Mouse (Mus musculus): ENCODE measurements at regions not wholly inside any gene's neighbourhood (a gene's known extent, or its start where the extent isn't known, plus 50 kb on each side); places are given as distances from the start of the nearest gene placed in this dataset.

- DNase-seq (ENCODE audit: low spot score in 2 of 2): no peak
Measured at GRCm38 (mm10) chr13:32544986-32545740, 206.6 kb upstream of the Gmds start.

GRCm38 (mm10) chr13:32541611-32542010, 203.1 kb upstream of the Gmds start:
- DNase-seq (ENCODE audit: low spot score in 2 of 2): no peak

GRCm38 (mm10) chr13:32536241-32536640, 197.7 kb upstream of the Gmds start:
- peak in 1 of 2 experiments; percentile 33 for DNase-seq (ENCODE audit: low spot score in 2 of 2)

GRCm38 (mm10) chr13:32535602-32536001, 197.1 kb upstream of the Gmds start:
- DNase-seq (ENCODE audit: low spot score in 2 of 2): peak in 1 of 2 experiments; percentile 41

GRCm38 (mm10) chr13:32530926-32531512, 192.5 kb upstream of the Gmds start:
- DNase-seq (ENCODE audit: low spot score in 2 of 2): peak in 1 of 2 experiments; percentile 17

GRCm38 (mm10) chr13:32518611-32519344, 180.2 kb upstream of the Gmds start:
- no peak for DNase-seq (ENCODE audit: low spot score in 2 of 2)

- peak in 1 of 2 experiments; percentile 44 for DNase-seq (ENCODE audit: low spot score in 2 of 2)
Measured at GRCm38 (mm10) chr13:32517514-32517913, 179.0 kb upstream of the Gmds start.

- peak in 1 of 2 experiments; percentile 36 for DNase-seq (ENCODE audit: low spot score in 2 of 2)
Measured at GRCm38 (mm10) chr13:32509231-32510023, 170.9 kb upstream of the Gmds start.

- peak in 1 of 2 experiments; percentile 21 for DNase-seq (ENCODE audit: low spot score in 2 of 2)
Measured at GRCm38 (mm10) chr13:32508447-32508846, 169.9 kb upstream of the Gmds start.

GRCm38 (mm10) chr13:32507825-32508224, 169.3 kb upstream of the Gmds start:
- DNase-seq (ENCODE audit: low spot score in 2 of 2): no peak

GRCm38 (mm10) chr13:32498205-32498790, 159.8 kb upstream of the Gmds start:
- DNase-seq (ENCODE audit: low spot score in 2 of 2): no peak

GRCm38 (mm10) chr13:32496263-32496662, 157.7 kb upstream of the Gmds start:
- no peak for DNase-seq (ENCODE audit: low spot score in 2 of 2)

- no peak for DNase-seq (ENCODE audit: low spot score in 2 of 2)
Measured at GRCm38 (mm10) chr13:32495063-32495462, 156.5 kb upstream of the Gmds start.

GRCm38 (mm10) chr13:32493806-32494205, 155.3 kb upstream of the Gmds start:
- no peak for DNase-seq (ENCODE audit: low spot score in 2 of 2)

GRCm38 (mm10) chr13:32493309-32493708, 154.8 kb upstream of the Gmds start:
- no peak for DNase-seq (ENCODE audit: low spot score in 2 of 2)

- no peak for DNase-seq (ENCODE audit: low spot score in 2 of 2)
Measured at GRCm38 (mm10) chr13:32492566-32492965, 154.0 kb upstream of the Gmds start.

GRCm38 (mm10) chr13:32481444-32482058, 143.0 kb upstream of the Gmds start:
- no peak for DNase-seq (ENCODE audit: low spot score in 2 of 2)

GRCm38 (mm10) chr13:32480029-32480428, 141.5 kb upstream of the Gmds start:
- DNase-seq (ENCODE audit: low spot score in 2 of 2): no peak

GRCm38 (mm10) chr13:32479118-32479818, 140.7 kb upstream of the Gmds start:
- no peak for DNase-seq (ENCODE audit: low spot score in 2 of 2)

GRCm38 (mm10) chr13:32465787-32466186, 127.2 kb upstream of the Gmds start:
- no peak for DNase-seq (ENCODE audit: low spot score in 2 of 2)
